Mouse (Mus musculus) C2C12 (cell line): ENCODE results near the gene Ugt1a5. TPM values are rescaled to one million over a fixed set of nuclear protein-coding genes. Genes with fewer than 3 reads are reported as not detected.

Experiments used
- H3K27me3 ChIP-seq: one replicate; pipeline ENCODE4 v1.6.1; 2011; ENCODE audit not compliant: control insufficient read depth, insufficient read depth, insufficient read length
- H3K36me3 ChIP-seq: one replicate; pipeline ENCODE4 v1.6.1; 2011; ENCODE audit not compliant: control insufficient read depth, insufficient read depth
- H3K4me3 ChIP-seq: one replicate; pipeline ENCODE4 v1.5.1; 2011; ENCODE audit warnings: mild to moderate bottlenecking, control low read depth; ENCODE audit not compliant: poor library complexity, insufficient read depth, severe bottlenecking
- H3K79me2 ChIP-seq: one replicate; pipeline ENCODE4 v1.6.1; 2011; ENCODE audit not compliant: control insufficient read depth, insufficient read depth
- H3K79me3 ChIP-seq: one replicate; pipeline ENCODE4 v1.6.1; 2011; ENCODE audit warnings: low read depth, control low read depth
- H3ac ChIP-seq: one replicate; pipeline ENCODE3; 2011; ENCODE audit warnings: low read depth; ENCODE audit not compliant: control insufficient read depth, insufficient read length
- CEBPB ChIP-seq: IDR thresholded peaks from one replicate; pipeline ENCODE4 v1.6.1; 2011; ENCODE audit warnings: low read depth, mild to moderate bottlenecking, control low read depth, moderate library complexity
- CTCF ChIP-seq: IDR thresholded peaks from one replicate; pipeline ENCODE4 v1.5.1; 2011; ENCODE audit not compliant: control insufficient read depth, insufficient read depth, insufficient read length
- FOSL1 ChIP-seq: IDR thresholded peaks from one replicate; pipeline ENCODE4 v1.8.0; 2011; ENCODE audit warnings: mild to moderate bottlenecking, low read length; ENCODE audit not compliant: poor library complexity, insufficient read depth, severe bottlenecking
- MAX ChIP-seq: IDR thresholded peaks from one replicate; pipeline ENCODE4 v1.6.1; 2011; ENCODE audit warnings: mild to moderate bottlenecking, control low read depth
- MYOD1 ChIP-seq: IDR thresholded peaks from one replicate; pipeline ENCODE4 v1.6.1; 2011; ENCODE audit warnings: low read depth; ENCODE audit not compliant: control insufficient read depth, insufficient read length
- MYOG ChIP-seq: IDR thresholded peaks from one replicate; pipeline ENCODE4 v1.6.1; 2011; ENCODE audit not compliant: control insufficient read depth, insufficient read length; ENCODE audit errors: extremely low read depth
- USF1 ChIP-seq: IDR thresholded peaks from one replicate; pipeline ENCODE4 v1.6.1; 2011; ENCODE audit warnings: low read depth, mild to moderate bottlenecking, control low read depth, moderate library complexity
- polyA plus RNA-seq: library from polyadenylated mRNA; unstranded; fragments of >200 nt; fragmentation: generic; extraction: Trizol; gene quantifications from one replicate; pipeline ENCODE4 v1.2.1, GENCODE M21; 2012; ENCODE audit warnings: missing spikeins

Ugt1a5 gene
- polyA plus RNA-seq, 1 experiment: not detected

DNA sequence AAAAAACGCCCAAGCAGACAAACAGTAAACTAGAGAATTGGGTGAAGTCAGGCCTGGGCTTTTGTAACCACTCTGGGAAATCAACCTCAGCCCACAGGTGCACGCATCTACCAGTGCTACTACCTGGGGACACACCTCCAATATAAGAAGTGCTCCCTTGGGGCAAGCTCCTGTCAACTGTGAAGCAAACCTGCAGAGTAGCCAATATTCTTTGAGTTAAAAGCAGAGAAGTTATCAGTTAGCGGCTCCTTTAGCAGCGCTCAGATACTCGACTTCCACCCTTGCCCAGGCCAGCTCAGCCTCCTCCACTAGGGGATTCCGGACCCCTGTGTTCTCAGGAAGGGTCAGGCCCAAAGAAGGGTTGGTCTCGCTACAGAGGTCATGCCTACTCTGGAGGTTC lies 95.9 kb downstream of the Ugt1a5 start:
- Histone ChIP-seq H3K4me3 (no peak overlapping the region), H3K27me3 (no peaks in the 10 kb centered on the region), H3ac (no peak overlapping the region), H3K36me3 (peaks cover 57% of the 10 kb centered on the region), H3K79me3 (peaks cover 9% of the 10 kb centered on the region), H3K79me2 (peaks cover 47% of the 10 kb centered on the region)
- TF ChIP-seq CEBPB (no peak), CTCF (no peak)

DNA sequence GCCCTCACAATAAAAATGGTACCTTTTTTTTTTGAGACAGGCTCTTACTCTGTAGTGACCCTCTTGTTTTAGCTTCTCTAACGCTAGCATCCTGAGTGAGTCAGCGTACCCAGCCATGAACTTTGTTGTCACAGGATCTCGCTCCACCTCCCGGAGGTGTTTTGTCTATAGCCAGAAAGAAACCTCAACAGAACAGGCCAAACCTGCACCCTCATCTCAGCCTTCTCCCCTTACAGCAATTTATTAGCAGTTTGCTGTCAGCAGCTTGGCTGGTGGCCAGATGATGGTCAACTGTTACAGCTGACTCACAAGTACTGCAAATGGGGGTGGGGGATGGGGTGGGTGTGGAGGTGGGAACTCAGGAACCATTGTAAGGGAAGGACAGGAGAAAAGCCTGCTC lies 96.4 kb downstream of the Ugt1a5 start:
- Histone ChIP-seq H3ac (no peak overlapping the region), H3K4me3 (no peak overlapping the region), H3K27me3 (no peaks in the 10 kb centered on the region), H3K79me2 (peaks cover 52% of the 10 kb centered on the region), H3K79me3 (peaks cover 9% of the 10 kb centered on the region), H3K36me3 (peaks cover 63% of the 10 kb centered on the region)
- TF ChIP-seq MYOG (no peak), MAX (no peak), MYOD1 (no peak), CEBPB (no peak), CTCF (no peak), USF1 (no peak), FOSL1 (no peak)

DNA sequence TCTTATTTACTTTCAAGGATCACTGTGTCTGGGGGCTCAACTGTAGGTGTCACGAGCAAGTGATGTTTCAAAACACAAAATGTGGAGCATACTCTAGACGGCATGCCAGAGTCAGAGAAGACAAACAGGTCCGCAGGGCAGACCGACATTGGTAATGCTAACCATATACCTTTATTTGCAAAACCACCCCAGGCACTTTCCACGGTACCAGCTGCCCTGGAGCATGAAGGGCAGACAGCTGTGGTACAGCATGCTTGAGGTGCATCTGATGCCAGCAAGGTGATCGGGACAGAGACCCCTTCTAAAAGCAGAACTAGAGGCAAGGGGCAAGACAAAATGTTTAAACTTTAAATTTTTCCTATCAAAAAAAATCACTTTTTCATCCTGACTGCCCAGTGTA lies 97.1 kb downstream of the Ugt1a5 start:
- Histone ChIP-seq H3ac (no peak overlapping the region), H3K36me3 (peaks cover 70% of the 10 kb centered on the region), H3K27me3 (no peaks in the 10 kb centered on the region), H3K79me2 (peaks cover 59% of the 10 kb centered on the region), H3K4me3 (no peak overlapping the region), H3K79me3 (peaks cover 9% of the 10 kb centered on the region)
- no peak for TF ChIP-seq CEBPB
- no peak for TF ChIP-seq FOSL1
- TF ChIP-seq MYOG: no peak
- TF ChIP-seq MYOD1: no peak
- TF ChIP-seq USF1: no peak

DNA sequence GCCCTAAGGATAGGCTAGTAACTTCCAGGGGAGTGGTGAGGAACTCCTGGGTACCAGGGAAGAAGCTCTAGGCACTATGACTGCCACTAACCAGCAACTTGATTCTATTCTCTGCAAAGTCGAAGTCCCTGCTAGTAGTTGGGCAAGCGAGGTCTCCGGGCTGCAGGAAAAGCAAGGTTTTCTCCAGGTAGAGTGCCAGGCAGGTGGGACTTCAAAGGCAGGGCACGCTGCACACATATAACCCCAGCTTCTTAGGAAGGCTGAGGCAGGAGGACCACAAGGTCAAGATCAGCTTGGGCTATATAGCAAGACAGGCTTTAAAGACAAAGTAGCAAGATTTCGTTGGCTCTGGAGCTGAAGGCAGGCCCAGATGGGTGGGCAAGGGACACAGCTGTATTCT lies 98.0 kb downstream of the Ugt1a5 start:
- H3K79me2 ChIP-seq: peaks cover 62% of the 10 kb centered on the region
- no peak overlapping the region for H3K4me3 ChIP-seq
- no peaks in the 10 kb centered on the region for H3K27me3 ChIP-seq
- TF ChIP-seq FOSL1 (no peak), MYOD1 (no peak), CEBPB (no peak), CTCF (no peak), MAX (no peak), USF1 (no peak), MYOG (no peak)
- H3K79me3 ChIP-seq: peaks cover 9% of the 10 kb centered on the region
- no peak overlapping the region for H3ac ChIP-seq
- H3K36me3 ChIP-seq: peaks cover 78% of the 10 kb centered on the region

DNA sequence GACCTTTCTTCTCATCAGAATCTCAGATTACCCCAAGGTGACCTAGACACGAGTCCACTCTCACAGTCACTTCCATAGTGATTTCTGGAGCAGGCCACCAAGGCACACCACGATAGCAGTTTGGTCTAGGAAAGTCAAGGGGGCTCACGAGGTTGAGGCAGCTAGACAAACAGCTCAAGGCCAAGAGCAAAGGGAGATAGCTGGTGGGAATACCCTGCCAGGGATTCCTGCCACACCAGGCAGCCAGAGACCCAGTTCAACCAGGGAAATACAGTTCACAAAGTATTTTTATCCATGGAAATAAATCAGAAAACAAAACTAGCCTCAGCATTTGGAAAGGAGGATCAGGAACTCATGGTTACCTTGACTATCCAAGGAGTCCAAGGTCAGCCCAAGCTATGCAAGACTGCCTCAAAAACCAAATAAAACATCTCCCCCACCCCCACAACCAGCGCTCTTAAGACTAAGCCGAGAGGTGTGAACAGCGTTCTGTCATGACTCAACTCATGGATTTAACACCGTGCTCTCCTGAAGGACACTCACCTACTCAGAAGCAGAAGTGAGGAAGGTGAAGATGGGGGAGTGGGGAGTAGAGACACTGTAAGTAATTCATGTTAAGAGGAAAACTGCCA lies 98.5 kb downstream of the Ugt1a5 start:
- H3K27me3 ChIP-seq: no peaks in the 10 kb centered on the region
- no peak overlapping the region for H3ac ChIP-seq
- no peak overlapping the region for H3K4me3 ChIP-seq
- H3K36me3 ChIP-seq: peaks cover 84% of the 10 kb centered on the region
- H3K79me2 ChIP-seq: peaks cover 62% of the 10 kb centered on the region
- TF ChIP-seq USF1 (no peak), MYOD1 (no peak), CEBPB (no peak), MYOG (no peak), FOSL1 (no peak), MAX (no peak), CTCF (no peak)
- H3K79me3 ChIP-seq: peaks cover 9% of the 10 kb centered on the region

DNA sequence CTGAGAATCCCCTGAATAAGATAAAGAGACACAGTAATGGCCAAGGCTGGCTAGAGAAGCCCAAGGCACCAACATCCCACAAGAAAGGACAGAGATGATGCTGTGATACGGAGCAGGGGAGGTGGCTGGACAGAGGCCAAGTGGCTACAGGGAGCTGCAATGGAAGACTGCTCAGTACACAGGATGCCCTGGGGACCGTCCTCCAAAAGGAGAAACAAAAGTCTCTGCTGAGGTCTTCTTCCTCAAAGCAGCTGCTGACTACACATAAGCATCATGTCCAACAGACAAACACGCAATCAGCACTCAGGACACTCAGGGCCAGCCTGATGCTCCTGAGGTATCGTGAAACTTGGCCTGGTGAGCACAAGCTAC lies 99.0 kb downstream of the Ugt1a5 start:
- Histone ChIP-seq H3K79me3 (peaks cover 9% of the 10 kb centered on the region), H3ac (no peak overlapping the region), H3K4me3 (no peak overlapping the region), H3K27me3 (no peaks in the 10 kb centered on the region), H3K36me3 (peaks cover 89% of the 10 kb centered on the region), H3K79me2 (peaks cover 62% of the 10 kb centered on the region)
- no peak for TF ChIP-seq MYOG
- TF ChIP-seq CTCF: no peak
- no peak for TF ChIP-seq CEBPB
- no peak for TF ChIP-seq MAX
- no peak for TF ChIP-seq MYOD1
- no peak for TF ChIP-seq USF1
- TF ChIP-seq FOSL1: no peak
